Comparison of ENCODE assay signal across 18 mouse cellular contexts in genomic region chr11:86430287-86430686, GRCm38 (mm10).
"Had no signal": no experiment of that assay in that cellular context is flagged by ENCODE, and none has a peak within 500 bp of the region (broad histone marks: within the 10 kb centered on the region; RNA-seq: fewer than 3 reads in every experiment).

No protein-coding gene starts in this region.

- DNase-seq: gastrocnemius, adult 2 months; gastrocnemius, postnatal 10 days; gastrocnemius, postnatal 25 days; heart, adult 2 months; heart, postnatal 14 days; heart, postnatal 36 days; kidney, adult 18-20 months; kidney, adult 8-10 months; kidney, postnatal 10 days; kidney, postnatal 25 days; kidney, postnatal 4 days; layer of hippocampus, postnatal 36 days; left cerebral cortex, postnatal 4 days had no signal

- ATAC-seq: hindbrain, postnatal 0 days; inflammation-experienced regulatory T-cells, adult 6 months; intestine, embryonic 15.5 days; intestine, postnatal 0 days; liver, embryonic 12.5 days had no signal
